Mouse (Mus musculus): Measurements from ENCODE around the gene Alg2. TPM values are rescaled to one million over a fixed set of nuclear protein-coding genes. Genes with fewer than 3 reads are reported as not detected.

The Alg2 gene
- polyA plus RNA-seq, 1 experiment from 2014 or later = 59.2 TPM

DNA sequence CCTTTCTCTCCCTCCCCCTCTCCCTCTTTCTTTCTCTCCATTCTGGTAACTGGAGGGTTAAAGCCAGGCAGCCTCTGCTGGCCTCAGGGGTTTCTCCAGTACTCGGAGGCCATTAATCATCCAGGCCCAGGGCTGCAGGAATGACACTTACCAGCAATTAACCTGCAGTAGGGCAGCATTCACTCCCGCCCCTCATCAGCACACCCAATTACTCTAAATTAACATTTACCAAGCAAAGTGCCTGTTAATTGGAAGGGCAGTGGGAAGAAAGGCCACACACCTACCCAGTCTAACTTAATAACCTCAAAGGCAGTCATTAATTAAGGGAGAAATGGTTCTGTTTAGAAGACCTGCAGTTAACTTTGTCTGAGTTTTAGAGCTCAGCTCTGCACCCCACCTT is 49.8 kb downstream of the Alg2 start:
- H3K27me3 ChIP-seq (replicated peaks) = no peaks in the 10 kb centered on the region
- no peak overlapping the region for H3K9ac ChIP-seq
- no peaks in the 10 kb centered on the region for H3K9me3 ChIP-seq
- no peak for ATAC-seq (ENCODE audit: insufficient read depth, low FRiP score, low read depth)
- peaks cover 3% of the 10 kb centered on the region; the same call in 1 of the 2 replicates for H3K4me1 ChIP-seq
- H3K36me3 ChIP-seq = no peaks in the 10 kb centered on the region
- H3K4me3 ChIP-seq (replicated peaks) = no peak overlapping the region
- no peak overlapping the region for H3K27ac ChIP-seq
- WGBS = 13% methylated on average over 2 of the region's 2 CpGs
- no peak overlapping the region for H3K4me2 ChIP-seq

DNA sequence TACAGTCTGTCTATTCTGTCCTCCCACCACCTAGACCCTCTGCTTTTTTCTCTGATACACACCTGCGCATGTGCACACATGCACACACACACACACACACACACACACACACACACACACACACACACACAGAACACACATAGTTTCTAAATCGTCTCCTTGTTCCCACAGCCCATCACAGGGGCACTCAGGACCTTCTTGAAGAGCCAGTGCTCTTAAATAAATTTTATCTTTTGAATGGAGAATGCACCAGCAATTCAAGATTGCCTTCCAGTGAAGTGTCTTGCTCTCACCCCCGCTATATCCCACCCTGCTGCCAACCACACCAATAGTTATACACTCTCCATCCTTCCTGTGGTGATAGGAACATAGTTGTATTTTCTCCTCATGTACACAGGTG is 51.2 kb downstream of the Alg2 start:
- no peak overlapping the region for H3K27ac ChIP-seq
- no peaks in the 10 kb centered on the region for H3K9me3 ChIP-seq
- H3K9ac ChIP-seq = no peak overlapping the region
- no peaks in the 10 kb centered on the region for H3K27me3 ChIP-seq (replicated peaks)
- H3K4me3 ChIP-seq (replicated peaks) = no peak overlapping the region
- WGBS = 85% methylated on average over 2 of the region's 3 CpGs
- peaks cover 3% of the 10 kb centered on the region; the same call in 1 of the 2 replicates for H3K4me1 ChIP-seq
- no peak overlapping the region for H3K4me2 ChIP-seq
- ATAC-seq (ENCODE audit: insufficient read depth, low FRiP score, low read depth) = no peak
- no peaks in the 10 kb centered on the region for H3K36me3 ChIP-seq

DNA sequence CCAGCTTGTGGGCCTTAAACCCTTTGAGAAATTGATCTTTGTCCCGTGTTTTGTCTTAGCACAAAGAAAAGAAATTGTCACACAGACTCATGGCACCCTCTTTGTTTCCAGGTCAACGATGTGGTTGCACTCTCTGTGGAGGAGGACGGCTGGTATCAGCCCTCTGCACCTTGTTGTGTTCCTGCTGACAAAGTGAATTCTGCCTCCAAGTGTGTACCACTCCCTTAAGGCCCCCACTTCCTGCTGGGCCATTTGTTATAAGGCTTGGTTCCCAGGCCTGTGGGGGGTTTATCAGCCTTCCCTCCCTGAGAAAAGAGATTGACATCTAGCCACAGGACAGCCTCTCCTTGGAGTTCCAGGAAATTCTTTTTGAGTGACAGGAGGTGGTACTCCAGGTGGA is 51.9 kb downstream of the Alg2 start:
- no peak overlapping the region for H3K27ac ChIP-seq
- no peak for ATAC-seq (ENCODE audit: insufficient read depth, low FRiP score, low read depth)
- WGBS = 41% methylated on average over 3 of the region's 3 CpGs

DNA sequence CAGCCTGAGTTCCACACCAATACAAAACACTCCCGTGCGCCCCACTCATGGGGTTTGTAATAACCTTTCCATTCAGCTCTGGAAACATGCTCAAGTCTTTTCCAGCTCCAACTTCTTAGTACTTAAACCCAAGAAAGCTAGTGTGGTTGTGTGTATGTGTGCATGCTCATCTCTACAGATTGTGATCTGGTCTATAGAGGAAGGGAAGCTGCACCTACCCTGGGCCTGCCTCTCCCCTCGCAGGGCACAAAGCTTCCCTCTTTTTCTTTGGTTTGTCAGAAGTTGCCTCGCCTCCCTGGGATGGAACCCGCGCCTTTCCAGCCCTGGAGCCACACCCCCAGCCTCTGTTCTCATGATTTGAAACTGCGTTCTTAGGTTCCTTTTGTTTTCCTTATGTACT is 53.9 kb downstream of the Alg2 start:
- WGBS = 51% methylated on average over 7 of the region's 7 CpGs
- no peaks in the 10 kb centered on the region for H3K9me3 ChIP-seq
- no peak overlapping the region for H3K9ac ChIP-seq
- H3K27ac ChIP-seq = no peak overlapping the region
- ATAC-seq (ENCODE audit: insufficient read depth, low FRiP score, low read depth) = no peak
- H3K4me3 ChIP-seq (replicated peaks) = no peak overlapping the region
- peaks cover 3% of the 10 kb centered on the region; the same call in 1 of the 2 replicates for H3K4me1 ChIP-seq
- H3K27me3 ChIP-seq (replicated peaks) = no peaks in the 10 kb centered on the region
- H3K36me3 ChIP-seq = no peaks in the 10 kb centered on the region
- no peak overlapping the region for H3K4me2 ChIP-seq

More for the DNA sequence above, 51.9 kb downstream of the Alg2 start:
- no peaks in the 10 kb centered on the region for H3K36me3 ChIP-seq
- H3K4me3 ChIP-seq (replicated peaks) = no peak overlapping the region; the same call in 1 of the 2 replicates
- H3K9me3 ChIP-seq = no peaks in the 10 kb centered on the region
- H3K9ac ChIP-seq = no peak overlapping the region
- H3K27me3 ChIP-seq (replicated peaks) = no peaks in the 10 kb centered on the region
- H3K4me1 ChIP-seq = peaks cover 3% of the 10 kb centered on the region; the same call in 1 of the 2 replicates
- H3K4me2 ChIP-seq = no peak overlapping the region

DNA sequence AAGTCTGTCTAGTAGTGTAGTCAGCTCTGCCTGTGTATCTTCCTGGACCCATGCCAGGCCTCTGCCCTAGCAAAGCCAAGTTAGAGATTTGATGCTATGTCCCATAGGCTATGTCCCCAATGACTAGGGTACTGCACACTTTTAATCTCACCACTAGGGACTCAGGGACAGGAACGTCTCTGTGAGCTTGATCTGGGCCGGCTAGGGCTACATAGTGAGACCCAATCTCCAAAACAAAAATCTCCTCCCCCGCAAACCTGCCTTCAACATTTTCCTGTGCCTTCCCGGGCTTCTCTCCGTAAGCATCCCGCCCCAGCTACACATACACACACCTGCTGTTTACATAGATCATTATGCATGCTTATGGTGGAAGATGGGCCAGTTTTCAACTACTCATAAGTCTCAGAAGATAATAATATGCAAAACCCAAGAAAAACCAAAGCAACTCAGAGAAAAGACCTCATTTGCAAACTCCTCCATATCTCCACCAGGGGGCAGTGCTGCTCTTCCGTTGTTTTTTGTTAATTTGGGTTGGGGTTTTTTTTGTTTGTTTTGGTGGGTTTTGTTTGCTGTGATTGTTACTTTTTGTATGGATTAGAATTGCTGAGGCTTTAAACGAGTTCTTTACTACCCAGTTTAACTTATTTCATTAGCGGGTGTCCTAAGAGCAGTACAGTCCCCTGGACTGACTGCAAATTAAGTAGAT is 54.7 kb downstream of the Alg2 start:
- Histone ChIP-seq H3K9ac (no peak overlapping the region), H3K4me2 (no peak overlapping the region), H3K27ac (no peak overlapping the region), H3K27me3 (replicated peaks) (no peaks in the 10 kb centered on the region), H3K36me3 (no peaks in the 10 kb centered on the region), H3K4me1 (peaks cover under 1% of the 10 kb centered on the region; the same call in 1 of the 2 replicates), H3K4me3 (replicated peaks) (no peak overlapping the region), H3K9me3 (no peaks in the 10 kb centered on the region)
- ATAC-seq (ENCODE audit: insufficient read depth, low FRiP score, low read depth) = no peak; the same call in 1 of the 2 replicates
- WGBS = 22% methylated on average over 9 of the region's 9 CpGs

DNA sequence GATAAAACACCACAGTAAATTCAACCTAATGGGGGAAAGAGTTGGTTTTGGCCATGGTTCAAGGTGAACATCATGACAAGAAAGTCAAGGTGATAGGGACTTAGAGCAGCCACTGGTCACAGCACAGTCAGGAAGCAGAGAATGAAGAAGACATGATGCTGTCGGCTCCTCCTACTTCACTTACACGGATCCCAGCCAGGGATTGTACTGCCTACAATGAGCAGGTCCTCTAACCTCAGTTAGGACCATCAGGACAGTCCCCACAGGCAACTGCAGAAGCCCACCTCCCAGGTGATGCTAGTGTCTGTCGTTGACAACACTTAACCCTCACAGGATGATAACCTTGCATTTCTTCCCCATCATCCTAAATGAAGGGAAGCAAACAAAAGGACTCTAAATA is 56.3 kb downstream of the Alg2 start:
- no peak overlapping the region for H3K4me3 ChIP-seq (replicated peaks)
- no peak overlapping the region for H3K27ac ChIP-seq
- no peaks in the 10 kb centered on the region for H3K27me3 ChIP-seq (replicated peaks)
- no peaks in the 10 kb centered on the region for H3K9me3 ChIP-seq
- H3K36me3 ChIP-seq = no peaks in the 10 kb centered on the region
- no peak overlapping the region for H3K9ac ChIP-seq
- WGBS = 61% methylated on average over 3 of the region's 3 CpGs
- no peak overlapping the region for H3K4me2 ChIP-seq
- no peaks in the 10 kb centered on the region for H3K4me1 ChIP-seq
- ATAC-seq (ENCODE audit: insufficient read depth, low FRiP score, low read depth) = no peak

Other genes with a start within 250 kb of the Alg2 start
- gene Tgfbr1, start 121.1 kb downstream of the Alg2 start, polyA plus RNA-seq (2015; fragmentation: Nextera tagmentation; extraction: Ambion mirVana) = 24.3 and 29.8 TPM in 2 replicates
- gene Sec61b, start 325 bp upstream of the Alg2 start, polyA plus RNA-seq (2015; fragmentation: Nextera tagmentation; extraction: Ambion mirVana) = 466 and 488 TPM in 2 replicates